Mouse (Mus musculus): ENCODE measurements around the gene Olfr961.

GRCm38 (mm10) chr9:39603333-39603845 lies 41.5 kb upstream of the Olfr961 start:
- no peak for TF ChIP-seq ZNF384 (IDR thresholded peaks at IDR 0.05; ENCODE audit: low read depth, low read length)
- no peak for TF ChIP-seq CHD2 (IDR thresholded peaks at IDR 0.05; ENCODE audit: low read depth, low read length)
- TF ChIP-seq MAFK (IDR thresholded peaks at IDR 0.05; ENCODE audit: insufficient read depth, low read depth, low read length): no peak
- TF ChIP-seq HCFC1 (IDR thresholded peaks at IDR 0.05; ENCODE audit: borderline replicate concordance, insufficient read depth, low read length): no peak
